Mouse (Mus musculus) liver, postnatal 0 days (tissue): ENCODE measurements around the gene Ccdc57.

ENCODE experiments used
- CTCF ChIP-seq: sonication (generic); IDR thresholded peaks from 2 replicates; pipeline ENCODE4 v1.5.1; 2016; ENCODE audit warnings: antibody characterized with exemption, low read depth
- EP300 ChIP-seq: IDR thresholded peaks from 2 replicates; pipeline ENCODE4 v1.6.1; 2016; ENCODE audit warnings: antibody characterized with exemption, low read depth, mild to moderate bottlenecking

DNA sequence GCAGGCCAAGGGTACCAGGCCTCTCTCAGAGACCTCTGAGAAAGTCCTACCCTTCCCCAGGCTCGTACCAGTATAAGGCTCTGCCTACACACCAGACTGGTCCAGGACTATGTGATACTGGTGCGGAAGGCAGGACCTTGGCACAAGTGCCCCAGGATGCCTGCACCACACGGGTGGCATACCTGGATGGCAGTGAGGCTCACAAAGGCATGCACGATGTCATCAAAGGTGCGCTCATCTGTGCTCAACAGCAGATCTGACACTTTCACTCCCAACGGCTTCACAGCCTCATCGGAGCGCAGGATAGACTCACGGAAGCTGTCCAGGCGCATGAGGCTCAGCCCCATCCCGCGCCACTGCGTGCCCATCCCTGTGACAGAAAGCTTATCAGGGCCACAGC, 114.4 kb downstream of the Ccdc57 start:
- TF ChIP-seq CTCF (no peak), EP300 (no peak)
